Mouse (Mus musculus): ENCODE results near the gene Phlpp1.

- TF ChIP-seq MAX (IDR thresholded peaks at IDR 0.05; ENCODE audit: low read length) (no peak), ELF1 (IDR thresholded peaks at IDR 0.05; ENCODE audit: low read depth, low read length) (no peak), MEF2A (IDR thresholded peaks at IDR 0.05; ENCODE audit: borderline replicate concordance, low read depth, low read length) (no peak), CTCF (conservative IDR thresholded peaks at IDR 0.05 in 1 of 2, IDR thresholded peaks at IDR 0.05 in 1 of 2; ENCODE audit: low read depth in 2 of 2, low read length in 2 of 2) (no peak), CHD2 (IDR thresholded peaks at IDR 0.05; ENCODE audit: low read length) (no peak), EP300 (IDR thresholded peaks at IDR 0.05; ENCODE audit: low read length) (no peak), POLR2A (IDR thresholded peaks at IDR 0.05; ENCODE audit: low read depth, low read length) (no peak), TBP (conservative IDR thresholded peaks at IDR 0.05; ENCODE audit: low read depth, low read length) (no peak), UBTF (IDR thresholded peaks at IDR 0.05; ENCODE audit: low read depth, low read length) (no peak)
These were observed 191.5 kb downstream of the Phlpp1 start for GRCm38 (mm10) chr1:106362841-106363604.

Measured in CH12.LX (cell line).